Mouse (Mus musculus) thymus, adult 2 months (tissue): ENCODE results near the gene Prkcg.

Source experiments
- CTCF ChIP-seq: fragments of 200-500 bp; IDR thresholded peaks from 2 replicates; pipeline ENCODE4 v1.5.1; 2012; ENCODE audit warnings: mild to moderate bottlenecking, control low read depth, low read length, moderate library complexity, borderline replicate concordance; ENCODE audit not compliant: control insufficient read depth, poor library complexity, insufficient read depth; ENCODE audit errors: extremely low read depth
- POLR2A ChIP-seq: fragments of 200-500 bp; IDR thresholded peaks from 2 replicates; pipeline ENCODE4 v1.6.1; 2012; ENCODE audit warnings: mild to moderate bottlenecking, low read length, control low read depth, moderate library complexity; ENCODE audit not compliant: control insufficient read depth, poor library complexity, insufficient read depth; ENCODE audit errors: extremely low read depth

- TF ChIP-seq POLR2A, result no peak
- no peak for TF ChIP-seq CTCF
These were observed 1.8 kb upstream of the Prkcg start for GRCm38 (mm10) chr7:3287186-3287585.
